ENCODE assay signal across 9 mouse cellular contexts in genomic region chr2:157341554-157342270, GRCm38 (mm10). TPM values are rescaled to one million over a fixed set of nuclear protein-coding genes. Genes with fewer than 3 reads are reported as not detected.
A peak's percentile ranks its signal among the peaks of the same experiment; 100 is the strongest.
DNase-seq lines count a peak whose midpoint lies in the region; ATAC-seq lines count a peak whose summit lies in the region.
"Had no signal": no experiment of that assay in that cellular context is flagged by ENCODE, and none has a peak within 500 bp of the region (broad histone marks: within the 10 kb centered on the region; RNA-seq: fewer than 3 reads in every experiment).

No protein-coding gene starts in this region.

- no peaks in the 10 kb centered on the region for H3K36me3 ChIP-seq in embryonic facial prominence, embryonic 10.5 days (replicated peaks)
- no peaks in the 10 kb centered on the region for H3K36me3 ChIP-seq in lung, embryonic 16.5 days (ENCODE audit: control insufficient read depth, insufficient read depth, low read length)
- H3K36me3 ChIP-seq: heart, embryonic 15.5 days had no signal

- no peaks in the 10 kb centered on the region for H3K9me3 ChIP-seq in embryonic facial prominence, embryonic 10.5 days
- H3K9me3 ChIP-seq in lung, embryonic 16.5 days (ENCODE audit: control insufficient read depth, low read length): no peaks in the 10 kb centered on the region
- H3K9me3 ChIP-seq: heart, embryonic 15.5 days had no signal

- 44% methylated on average over 11 of the region's 11 CpGs for WGBS in embryonic facial prominence, embryonic 10.5 days
- 42% methylated on average over 11 of the region's 11 CpGs for WGBS in lung, embryonic 16.5 days

- H3K4me3 ChIP-seq in embryonic facial prominence, embryonic 10.5 days: no peak overlapping the region
- H3K4me3 ChIP-seq in lung, embryonic 16.5 days (ENCODE audit: low read length): no peak overlapping the region
- H3K4me3 ChIP-seq: heart, embryonic 15.5 days had no signal

- no peak overlapping the region for H3K9ac ChIP-seq in lung, embryonic 16.5 days (ENCODE audit: low read length)
- H3K9ac ChIP-seq: heart, embryonic 15.5 days had no signal

- H3K4me2 ChIP-seq in lung, embryonic 16.5 days (ENCODE audit: low read depth, low read length): no peak overlapping the region
- H3K4me2 ChIP-seq: heart, embryonic 15.5 days had no signal

- peak overlapping the region; percentile 86 for H3K27ac ChIP-seq in embryonic facial prominence, embryonic 10.5 days (replicated peaks)
- H3K27ac ChIP-seq in lung, embryonic 16.5 days (ENCODE audit: low read length): no peak overlapping the region
- H3K27ac ChIP-seq: heart, embryonic 15.5 days had no signal

- peak; percentile 81 for DNase-seq in adrenal gland, postnatal 10 days
- peak; percentile 89 for DNase-seq in embryonic facial prominence, embryonic 10.5 days (ENCODE audit: low spot score)
- DNase-seq in heart, adult 8-10 months (ENCODE audit: low spot score): peak; percentile 62
- DNase-seq in layer of hippocampus, adult 18-20 months (ENCODE audit: low spot score in 2 of 2): peak; percentile 59 to 88
- peak; percentile 64 for DNase-seq in ovary, postnatal 36 days (ENCODE audit: low spot score)
- DNase-seq in thymus, postnatal 36 days: peak; percentile 52 to 63

- H3K27me3 ChIP-seq in embryonic facial prominence, embryonic 10.5 days (replicated peaks; ENCODE audit: low read depth, poor library complexity, severe bottlenecking): no peaks in the 10 kb centered on the region; the same call in 1 of the 2 replicates
- no peaks in the 10 kb centered on the region for H3K27me3 ChIP-seq in lung, embryonic 16.5 days (ENCODE audit: control insufficient read depth, insufficient read depth, low read depth, low read length)

- ATAC-seq in CD4-positive, CD25-positive, alpha-beta regulatory T cell, adult 4 months: peak; percentile 43
- peak; percentile 39 for ATAC-seq in lung, embryonic 16.5 days (ENCODE audit: low read depth)

- H3K4me1 ChIP-seq in embryonic facial prominence, embryonic 10.5 days: peaks cover 69% of the 10 kb centered on the region
- peaks cover 4% of the 10 kb centered on the region; the same call in 1 of the 2 replicates for H3K4me1 ChIP-seq in lung, embryonic 16.5 days (replicated peaks; ENCODE audit: control insufficient read depth, insufficient read depth, low read length)
- H3K4me1 ChIP-seq: heart, embryonic 15.5 days had no signal

RNA-seq across cellular contexts. Expression of gene Ghrh, which starts 5.6 kb away (rescaled TPM):
- not detected for polyA plus RNA-seq in CD4-positive, CD25-positive, alpha-beta regulatory T cell, adult 4 months (2017; shearing (Covaris generic))
- not detected for total RNA-seq in adrenal gland, postnatal 10 days (2021)
- 0.34 and 1.3 TPM in 2 replicates for polyA plus RNA-seq in embryonic facial prominence, embryonic 10.5 days (2016; fragmentation: Nextera tagmentation; extraction: Ambion mirVana)
- total RNA-seq in heart, adult 8-10 months (2022): not detected
- total RNA-seq in layer of hippocampus, adult 18-20 months (2021): not detected
- polyA plus RNA-seq in lung, embryonic 16.5 days (2015; fragmentation: Nextera tagmentation; extraction: Ambion mirVana): not detected in 2 replicates
- polyA plus RNA-seq: heart, embryonic 15.5 days had no signal

RNA-seq across cellular contexts. Expression of gene Manbal, which starts 25.7 kb away (rescaled TPM):
- 10 to 100 TPM; 41.4 to 59.3 TPM for polyA plus RNA-seq in CD4-positive, CD25-positive, alpha-beta regulatory T cell, adult 4 months (2017; shearing (Covaris generic))
- total RNA-seq in adrenal gland, postnatal 10 days (2021): 10 to 100 TPM; 34.8 to 35.7 TPM
- 61.1 and 66.5 TPM in 2 replicates for polyA plus RNA-seq in embryonic facial prominence, embryonic 10.5 days (2016; fragmentation: Nextera tagmentation; extraction: Ambion mirVana)
- total RNA-seq in heart, adult 8-10 months (2022): 10 to 100 TPM; 19.6 to 24.3 (median 22.9) TPM
- 10 to 100 TPM; 55.5 to 57.0 TPM for total RNA-seq in layer of hippocampus, adult 18-20 months (2021)
- polyA plus RNA-seq in lung, embryonic 16.5 days (2015; fragmentation: Nextera tagmentation; extraction: Ambion mirVana): 85.3 and 86.3 TPM in 2 replicates
